Mouse (Mus musculus) thymus, postnatal 0 days (tissue): ENCODE measurements around the gene Emb. TPM values are rescaled to one million over a fixed set of nuclear protein-coding genes. Genes with fewer than 3 reads are reported as not detected.

Experiments
- polyA plus RNA-seq: library from polyadenylated mRNA; unstranded; fragments of >200 nt; fragmentation: Nextera tagmentation; extraction: Ambion mirVana; gene quantifications from 2 replicates; pipeline ENCODE4 v1.2.1, GENCODE M21; 2015

The Emb gene
- polyA plus RNA-seq, 1 experiment from 2014 or later: 155 TPM

Other genes starting within 250 kb of the Emb start
- gene Parp8, start 183.0 kb upstream of the Emb start, polyA plus RNA-seq: 9.8 TPM in 2 replicates
- 0.74 and 0.90 TPM in 2 replicates for gene Gm17509, start 12.5 kb downstream of the Emb start, polyA plus RNA-seq